Mouse (Mus musculus) heart, postnatal 0 days (tissue): Measurements from ENCODE around the gene Plekha6. TPM values are rescaled to one million over a fixed set of nuclear protein-coding genes. Genes with fewer than 3 reads are reported as not detected.

Experiments used
- ATAC-seq: fragments of 200-750 bp; cut with Nextera tagmentation; 2 replicates; pipeline ENCODE4 v1.8.0; 2017; ENCODE audit warnings: low read depth, moderate number of reproducible peaks, moderate library complexity; ENCODE audit not compliant: insufficient read depth
- DNase-seq: peaks from one replicate; pipeline ENCODE4 v3.0.0-alpha.2; 2016; ENCODE audit warnings: low spot score
- H3K27ac ChIP-seq: fragments of 300-500 bp; sonication (generic); 2 replicates; pipeline ENCODE4 v1.5.1; 2014; ENCODE audit warnings: low read depth, mild to moderate bottlenecking
- H3K27me3 ChIP-seq: fragments of 300-500 bp; sonication (generic); 2 replicates; pipeline ENCODE4 v1.6.1; 2014; ENCODE audit warnings: low read length, mixed read lengths; ENCODE audit not compliant: control insufficient read depth, insufficient read depth
- H3K36me3 ChIP-seq: fragments of 300-500 bp; sonication (generic); replicated peaks from 2 replicates; pipeline ENCODE4 v1.6.1; 2014; ENCODE audit warnings: low read length, mixed read lengths; ENCODE audit not compliant: control insufficient read depth, insufficient read depth
- H3K4me1 ChIP-seq: fragments of 300-500 bp; sonication (generic); 2 replicates; pipeline ENCODE4 v1.6.1; 2014; ENCODE audit warnings: antibody characterized with exemption; ENCODE audit not compliant: control insufficient read depth, insufficient read depth
- H3K4me2 ChIP-seq: fragments of 300-500 bp; sonication (generic); 2 replicates; pipeline ENCODE4 v1.6.1; 2014; ENCODE audit warnings: low read depth, mild to moderate bottlenecking, low read length, moderate library complexity
- H3K4me3 ChIP-seq: fragments of 300-500 bp; sonication (generic); 2 replicates; pipeline ENCODE4 v1.5.1; 2014; ENCODE audit warnings: low read depth, low read length
- H3K9ac ChIP-seq: fragments of 300-500 bp; sonication (generic); replicated peaks from 2 replicates; pipeline ENCODE4 v1.6.1; 2014; ENCODE audit warnings: low read depth, low read length, mixed read lengths
- H3K9me3 ChIP-seq: fragments of 300-500 bp; sonication (generic); replicated peaks from 2 replicates; pipeline ENCODE4 v1.6.1; 2016; ENCODE audit warnings: low read length; ENCODE audit not compliant: control insufficient read depth
- CTCF ChIP-seq: IDR thresholded peaks from 2 replicates; pipeline ENCODE4 v1.5.1; 2016; ENCODE audit warnings: antibody characterized with exemption, control low read depth, low read depth
- EP300 ChIP-seq: IDR thresholded peaks from 2 replicates; pipeline ENCODE4 v1.6.1; 2016; ENCODE audit warnings: antibody characterized with exemption, low read depth
- WGBS: fragments of 180-500 bp; shearing (Covaris S2); extraction: QIAGEN DNeasy Blood & Tissue Kit; methylation state at CpG from one replicate; pipeline ENCODE4 v1.1.7; 2014; 5-methylcytosine and 5-hydroxymethylcytosine counted together
- polyA plus RNA-seq: library from polyadenylated mRNA; unstranded; fragments of >200 nt; fragmentation: Nextera tagmentation; extraction: Ambion mirVana; gene quantifications from 2 replicates; pipeline ENCODE4 v1.2.1, GENCODE M21; 2015
- total RNA-seq: library from RNA; depleted of rRNA; stranded (reverse); fragments of >200 nt; gene quantifications from 2 replicates; pipeline ENCODE4 v1.2.3, GENCODE M21; 2014; ENCODE audit warnings: low replicate concordance

The Plekha6 gene
- total and polyA plus RNA-seq, 2 experiments from 2014 or later = 7.0 to 36.1 TPM

GRCm38 (mm10) chr1:133278946-133279631, 115.1 kb downstream of the Plekha6 start:
- DNase-seq (no peak), ATAC-seq (no peak)
- Histone ChIP-seq H3K9ac (no peak overlapping the region), H3K36me3 (peaks cover 16% of the 10 kb centered on the region), H3K4me2 (no peak overlapping the region), H3K9me3 (no peaks in the 10 kb centered on the region), H3K4me3 (no peak overlapping the region), H3K27me3 (no peaks in the 10 kb centered on the region), H3K4me1 (peaks cover 13% of the 10 kb centered on the region; the same call in 1 of the 2 replicates), H3K27ac (no peak overlapping the region)
- WGBS = 74% methylated on average over 15 of the region's 15 CpGs
- no peak for TF ChIP-seq EP300
- no peak for TF ChIP-seq CTCF

GRCm38 (mm10) chr1:133279632-133280093, 115.7 kb downstream of the Plekha6 start:
- no peak overlapping the region for H3K4me3 ChIP-seq
- peaks cover 13% of the 10 kb centered on the region; the same call in 1 of the 2 replicates for H3K4me1 ChIP-seq
- peaks cover 12% of the 10 kb centered on the region for H3K36me3 ChIP-seq
- no peaks in the 10 kb centered on the region for H3K27me3 ChIP-seq
- DNase-seq (no peak), ATAC-seq (no peak)
- H3K4me2 ChIP-seq = no peak overlapping the region
- H3K9ac ChIP-seq = no peak overlapping the region; the same call in 1 of the 2 replicates
- no peaks in the 10 kb centered on the region for H3K9me3 ChIP-seq
- TF ChIP-seq EP300 (no peak), CTCF (no peak)
- WGBS = 66% methylated on average over 11 of the region's 11 CpGs
- H3K27ac ChIP-seq = no peak overlapping the region

GRCm38 (mm10) chr1:133280537-133280936, 116.5 kb downstream of the Plekha6 start:
- Histone ChIP-seq H3K4me3 (no peak overlapping the region), H3K36me3 (peaks cover 15% of the 10 kb centered on the region), H3K9ac (no peak overlapping the region), H3K9me3 (no peaks in the 10 kb centered on the region), H3K27me3 (no peaks in the 10 kb centered on the region), H3K27ac (no peak overlapping the region), H3K4me2 (no peak overlapping the region), H3K4me1 (peaks cover 13% of the 10 kb centered on the region; the same call in 1 of the 2 replicates)
- no peak for DNase-seq
- WGBS = 88% methylated on average over 2 of the region's 2 CpGs
- no peak for ATAC-seq
- TF ChIP-seq CTCF (no peak), EP300 (no peak)

GRCm38 (mm10) chr1:133285907-133286306, 121.9 kb downstream of the Plekha6 start:
- ATAC-seq (no peak), DNase-seq (no peak)
- peaks cover 13% of the 10 kb centered on the region; the same call in 1 of the 2 replicates for H3K4me1 ChIP-seq
- H3K27ac ChIP-seq = no peak overlapping the region
- TF ChIP-seq CTCF = no peak
- TF ChIP-seq EP300 = no peak
- H3K9ac ChIP-seq = no peak overlapping the region
- no peaks in the 10 kb centered on the region for H3K9me3 ChIP-seq
- whole genome bisulfite sequencing = 87% methylated on average over 7 of the region's 7 CpGs
- H3K4me2 ChIP-seq = no peak overlapping the region
- H3K4me3 ChIP-seq = no peak overlapping the region
- H3K36me3 ChIP-seq = peaks cover 40% of the 10 kb centered on the region
- no peaks in the 10 kb centered on the region for H3K27me3 ChIP-seq

- H3K4me2 ChIP-seq = no peak overlapping the region
- H3K27me3 ChIP-seq = no peaks in the 10 kb centered on the region
- no peak overlapping the region for H3K4me3 ChIP-seq
- no peak for TF ChIP-seq CTCF
- no peak for TF ChIP-seq EP300
- H3K9ac ChIP-seq = no peak overlapping the region
- ATAC-seq = no peak
- peaks cover 40% of the 10 kb centered on the region for H3K36me3 ChIP-seq
- H3K27ac ChIP-seq = no peak overlapping the region
- WGBS = 88% methylated on average over 4 of the region's 4 CpGs
- no peak for DNase-seq
- no peaks in the 10 kb centered on the region for H3K9me3 ChIP-seq
- peaks cover 13% of the 10 kb centered on the region; the same call in 1 of the 2 replicates for H3K4me1 ChIP-seq
Measured at GRCm38 (mm10) chr1:133287051-133287450, 123.0 kb downstream of the Plekha6 start.

GRCm38 (mm10) chr1:133287880-133288279, 123.9 kb downstream of the Plekha6 start:
- peaks cover 41% of the 10 kb centered on the region for H3K36me3 ChIP-seq
- H3K4me3 ChIP-seq = no peak overlapping the region
- WGBS = 91% methylated on average over 12 of the region's 12 CpGs
- TF ChIP-seq CTCF = no peak
- TF ChIP-seq EP300 = no peak
- H3K4me1 ChIP-seq = peaks cover 8% of the 10 kb centered on the region; the same call in 1 of the 2 replicates
- H3K9ac ChIP-seq = no peak overlapping the region
- no peak overlapping the region for H3K27ac ChIP-seq
- no peaks in the 10 kb centered on the region for H3K9me3 ChIP-seq
- H3K4me2 ChIP-seq = no peak overlapping the region
- no peak for ATAC-seq
- no peaks in the 10 kb centered on the region for H3K27me3 ChIP-seq
- DNase-seq = no peak
